In genomic region chr19:49697659-49698058, GRCm38 (mm10) we compare ENCODE assay signal across 20 mouse cellular contexts.
DNase-seq lines count a peak whose midpoint lies in the region; ATAC-seq and TF ChIP-seq lines count a peak whose summit lies in the region.
"Had no signal": no experiment of that assay in that cellular context is flagged by ENCODE, and none has a peak within 500 bp of the region (broad histone marks: within the 10 kb centered on the region; RNA-seq: fewer than 3 reads in every experiment).

No protein-coding gene starts in this region.

- no peaks in the 10 kb centered on the region for H3K9me3 ChIP-seq in hindbrain, embryonic 14.5 days (ENCODE audit: control insufficient read depth, low read length)
- H3K9me3 ChIP-seq in hindbrain, embryonic 12.5 days (replicated peaks): no peaks in the 10 kb centered on the region
- H3K9me3 ChIP-seq in lung, embryonic 14.5 days (ENCODE audit: low read depth, low read length): no peaks in the 10 kb centered on the region
- H3K9me3 ChIP-seq in hindbrain, postnatal 0 days (ENCODE audit: low read length): no peaks in the 10 kb centered on the region
- H3K9me3 ChIP-seq: heart, embryonic 12.5 days; kidney, embryonic 15.5 days had no signal

- H3K27ac ChIP-seq in hindbrain, embryonic 14.5 days: no peak overlapping the region
- H3K27ac ChIP-seq in hindbrain, embryonic 12.5 days: no peak overlapping the region
- no peak overlapping the region for H3K27ac ChIP-seq in lung, embryonic 14.5 days (ENCODE audit: low read depth)
- no peak overlapping the region for H3K27ac ChIP-seq in hindbrain, postnatal 0 days
- H3K27ac ChIP-seq: kidney, embryonic 15.5 days; stomach, postnatal 0 days had no signal

- no peak overlapping the region for H3K4me2 ChIP-seq in hindbrain, embryonic 14.5 days (replicated peaks)
- H3K4me2 ChIP-seq in hindbrain, embryonic 12.5 days (replicated peaks): no peak overlapping the region
- H3K4me2 ChIP-seq in lung, embryonic 14.5 days: no peak overlapping the region
- H3K4me2 ChIP-seq in hindbrain, postnatal 0 days (ENCODE audit: low read depth, low read length): no peak overlapping the region
- H3K4me2 ChIP-seq: heart, embryonic 12.5 days; kidney, embryonic 15.5 days had no signal

- no peak for TF ChIP-seq CTCF in lung, embryonic 14.5 days (IDR thresholded peaks at IDR 0.05; ENCODE audit: low read depth)
- no peak for TF ChIP-seq CTCF in brain, embryonic 14.5 days (IDR thresholded peaks at IDR 0.05; ENCODE audit: borderline replicate concordance, extremely low read depth, insufficient read depth, insufficient read length)
- TF ChIP-seq CTCF in hindbrain, postnatal 0 days (IDR thresholded peaks at IDR 0.05; ENCODE audit: low read depth): no peak

- 53% methylated on average over 1 of the region's 1 CpGs for WGBS in hindbrain, embryonic 14.5 days
- 62% methylated on average over 1 of the region's 1 CpGs for WGBS in hindbrain, embryonic 12.5 days
- WGBS in lung, embryonic 14.5 days: 48% methylated on average over 1 of the region's 1 CpGs
- 29% methylated on average over 1 of the region's 1 CpGs for WGBS in hindbrain, postnatal 0 days

- no peaks in the 10 kb centered on the region for H3K27me3 ChIP-seq in hindbrain, embryonic 14.5 days (ENCODE audit: control insufficient read depth, insufficient read depth, low read length)
- H3K27me3 ChIP-seq in hindbrain, embryonic 12.5 days: no peaks in the 10 kb centered on the region
- no peaks in the 10 kb centered on the region for H3K27me3 ChIP-seq in lung, embryonic 14.5 days (ENCODE audit: insufficient read depth, low read length)
- H3K27me3 ChIP-seq in hindbrain, postnatal 0 days (ENCODE audit: insufficient read depth, low read length): no peaks in the 10 kb centered on the region
- H3K27me3 ChIP-seq: heart, embryonic 12.5 days; kidney, embryonic 15.5 days had no signal

- H3K4me1 ChIP-seq in hindbrain, embryonic 14.5 days (replicated peaks; ENCODE audit: control insufficient read depth, insufficient read depth, low read length): no peaks in the 10 kb centered on the region
- H3K4me1 ChIP-seq in hindbrain, embryonic 12.5 days: no peaks in the 10 kb centered on the region
- no peaks in the 10 kb centered on the region for H3K4me1 ChIP-seq in lung, embryonic 14.5 days (ENCODE audit: insufficient read depth)
- no peaks in the 10 kb centered on the region for H3K4me1 ChIP-seq in hindbrain, postnatal 0 days (ENCODE audit: insufficient read depth, low read length)
- H3K4me1 ChIP-seq: heart, embryonic 12.5 days; kidney, embryonic 15.5 days had no signal

- TF ChIP-seq POLR2A in brain, embryonic 14.5 days (IDR thresholded peaks at IDR 0.05; ENCODE audit: borderline replicate concordance, extremely low read depth, insufficient read depth, insufficient read length, poor library complexity, severe bottlenecking): no peak

- no peaks in the 10 kb centered on the region for H3K36me3 ChIP-seq in hindbrain, embryonic 14.5 days (replicated peaks; ENCODE audit: control insufficient read depth, insufficient read depth)
- H3K36me3 ChIP-seq in hindbrain, embryonic 12.5 days: no peaks in the 10 kb centered on the region
- no peaks in the 10 kb centered on the region for H3K36me3 ChIP-seq in lung, embryonic 14.5 days (ENCODE audit: insufficient read depth)
- no peaks in the 10 kb centered on the region for H3K36me3 ChIP-seq in hindbrain, postnatal 0 days (ENCODE audit: insufficient read depth, low read length)
- H3K36me3 ChIP-seq: heart, embryonic 12.5 days; kidney, embryonic 15.5 days had no signal

- ATAC-seq in hindbrain, embryonic 14.5 days (ENCODE audit: low FRiP score): peak; percentile 51; the same call in 1 of the 2 replicates
- ATAC-seq in hindbrain, embryonic 12.5 days (ENCODE audit: low FRiP score): no peak
- ATAC-seq in lung, embryonic 14.5 days (ENCODE audit: insufficient read depth): no peak
- 0 out of 2 replicates have a peak, but pooled peaks have one; percentile 21 for ATAC-seq in hindbrain, postnatal 0 days
- ATAC-seq: inflammation-experienced regulatory T-cells, adult 6 months had no signal

- no peak overlapping the region for H3K4me3 ChIP-seq in hindbrain, embryonic 14.5 days (replicated peaks; ENCODE audit: low read length)
- H3K4me3 ChIP-seq in hindbrain, embryonic 12.5 days: no peak overlapping the region
- no peak overlapping the region for H3K4me3 ChIP-seq in lung, embryonic 14.5 days (ENCODE audit: low read depth, low read length)
- no peak overlapping the region for H3K4me3 ChIP-seq in hindbrain, postnatal 0 days (ENCODE audit: low read length)
- H3K4me3 ChIP-seq: heart, embryonic 12.5 days; kidney, embryonic 15.5 days had no signal

- H3K9ac ChIP-seq in hindbrain, embryonic 14.5 days: no peak overlapping the region
- no peak overlapping the region for H3K9ac ChIP-seq in hindbrain, embryonic 12.5 days
- H3K9ac ChIP-seq in lung, embryonic 14.5 days: no peak overlapping the region
- no peak overlapping the region for H3K9ac ChIP-seq in hindbrain, postnatal 0 days (replicated peaks; ENCODE audit: low read length)
- H3K9ac ChIP-seq: heart, embryonic 12.5 days; kidney, embryonic 15.5 days had no signal

- DNase-seq in hindbrain, embryonic 14.5 days (ENCODE audit: low spot score): peak; percentile 42
- DNase-seq in lung, embryonic 14.5 days: peak; percentile 29
- DNase-seq in lung, postnatal 14 days: no peak
- DNase-seq in brain, embryonic 14.5 days (ENCODE audit: low read depth): peak; percentile 67
- peak; percentile 36 for DNase-seq in hindbrain, postnatal 0 days (ENCODE audit: low spot score)
- DNase-seq in Muller cell, postnatal 12 days (ENCODE audit: inconsistent ontology term): no peak
- no peak for DNase-seq in cerebellum, postnatal 36 days
- DNase-seq: adrenal gland, postnatal 36 days; B cell, adult 2 months; cerebellum, adult 2 months; gastrocnemius, postnatal 10 days; heart, adult 11 months; heart, postnatal 14 days; liver; lung, postnatal 10 days had no signal

Comparison
In these comparisons a context has a peak if more than half of its experiments do, and no peak if none do; other contexts are left out.
1. ATAC-seq: peak in hindbrain, embryonic 14.5 days (single experiment) and hindbrain, postnatal 0 days (single experiment); none in hindbrain, embryonic 12.5 days (single experiment) and lung, embryonic 14.5 days (single experiment).
2. DNase-seq: peak in hindbrain, embryonic 14.5 days (single experiment), lung, embryonic 14.5 days (single experiment), brain, embryonic 14.5 days (single experiment) and hindbrain, postnatal 0 days (single experiment); none in lung, postnatal 14 days (single experiment), Muller cell, postnatal 12 days (single experiment) and cerebellum, postnatal 36 days (0 of 2).